Mouse (Mus musculus) forebrain, embryonic 11.5 days (tissue): ENCODE measurements around the gene Hist2h2aa1. TPM values are rescaled to one million over a fixed set of nuclear protein-coding genes. Genes with fewer than 3 reads are reported as not detected.

Experiments
- microRNA-seq: library from miRNA; unstranded; fragments of <30 nt; microRNA quantifications from one replicate; pipeline ENCODE4, GENCODE M21; 2016; ENCODE audit not compliant: insufficient number of aligned reads
- polyA plus RNA-seq: library from polyadenylated mRNA; unstranded; fragments of >200 nt; fragmentation: Nextera tagmentation; extraction: Ambion mirVana; gene quantifications from 2 replicates; pipeline ENCODE4 v1.2.1, GENCODE M21; 2014

Hist2h2aa1 gene
- polyA plus RNA-seq, 1 experiment from 2014 or later = 18.7 TPM

Small RNA genes within 50 kb of the gene (microRNA-seq; reads per million reads assigned to microRNA genes)
- not detected for gene Gm44492
- not detected for gene Gm47311
- not detected for gene Gm47313

Other genes with a start within 250 kb of the Hist2h2aa1 start
- 82.5 and 85.6 TPM in 2 replicates for gene Plekho1, start 249.5 kb upstream of the Hist2h2aa1 start, polyA plus RNA-seq
- 20.3 and 24.8 TPM in 2 replicates for gene Vps45, start 187.0 kb upstream of the Hist2h2aa1 start, polyA plus RNA-seq
- gene Otud7b, start 141.0 kb upstream of the Hist2h2aa1 start, polyA plus RNA-seq = 11.0 and 11.3 TPM in 2 replicates
- gene Mtmr11, start 83.5 kb upstream of the Hist2h2aa1 start, polyA plus RNA-seq = 13.6 and 16.6 TPM in 2 replicates
- 230 and 253 TPM in 2 replicates for gene Sf3b4, start 73.2 kb upstream of the Hist2h2aa1 start, polyA plus RNA-seq
- gene Sv2a, start 64.3 kb upstream of the Hist2h2aa1 start, polyA plus RNA-seq = 8.2 and 9.0 TPM in 2 replicates
- 75.7 and 83.7 TPM in 2 replicates for gene Bola1, start 25.8 kb upstream of the Hist2h2aa1 start, polyA plus RNA-seq
- 0.71 TPM in 1 of 2 replicates, not detected in the other for gene Hist2h2ab, start 25.6 kb upstream of the Hist2h2aa1 start, polyA plus RNA-seq
- 16.5 and 18.7 TPM in 2 replicates for gene Hist2h2ac, start 24.6 kb upstream of the Hist2h2aa1 start, polyA plus RNA-seq
- gene Hist2h2be, start 24.4 kb upstream of the Hist2h2aa1 start, polyA plus RNA-seq = 14.3 and 15.8 TPM in 2 replicates
- gene Hist2h3c2, start 6.4 kb upstream of the Hist2h2aa1 start, polyA plus RNA-seq = 12.8 and 14.8 TPM in 2 replicates
- gene Hist2h2aa2, start 5.2 kb upstream of the Hist2h2aa1 start, polyA plus RNA-seq = 29.2 and 49.8 TPM in 2 replicates
- gene Hist2h3c1, start 1.2 kb downstream of the Hist2h2aa1 start, polyA plus RNA-seq = 2.3 TPM in 1 of 2 replicates, not detected in the other
- 6.8 and 7.5 TPM in 2 replicates for gene Hist2h4, start 17.8 kb downstream of the Hist2h2aa1 start, polyA plus RNA-seq
- 99.6 and 105 TPM in 2 replicates for gene Hist2h3b, start 23.2 kb downstream of the Hist2h2aa1 start, polyA plus RNA-seq
- 24.1 and 28.7 TPM in 2 replicates for gene Hist2h2bb, start 24.3 kb downstream of the Hist2h2aa1 start, polyA plus RNA-seq
- 0.95 and 2.6 TPM in 2 replicates for gene Fcgr1, start 48.5 kb downstream of the Hist2h2aa1 start, polyA plus RNA-seq
- not detected in 2 replicates for gene BC107364, start 206.8 kb downstream of the Hist2h2aa1 start, polyA plus RNA-seq